Mouse (Mus musculus): Measurements from ENCODE around the gene Gm17304. TPM values are rescaled to one million over a fixed set of nuclear protein-coding genes. Genes with fewer than 3 reads are reported as not detected.

Gm17304 gene
- polyA plus RNA-seq (2015; fragmentation: Nextera tagmentation; extraction: Ambion mirVana) = not detected in 2 replicates

- 92% methylated on average over 4 of the region's 4 CpGs for WGBS
- ATAC-seq = no peak
These were observed at the start of gene Gm17304 for GRCm38 (mm10) chr5:106608798-106609197. Gm17304 (plus strand) TSS chr5:106609098.

GRCm38 (mm10) chr5:106560631-106561498 lies 48.0 kb upstream of the Gm17304 start:
- Histone ChIP-seq H3K4me1 (peaks cover 50% of the 10 kb centered on the region), H3K9me3 (replicated peaks) (no peaks in the 10 kb centered on the region), H3K27me3 (peaks cover 94% of the 10 kb centered on the region), H3K9ac (peak overlapping the region; percentile 9), H3K36me3 (ENCODE audit: poor library complexity, severe bottlenecking) (no peaks in the 10 kb centered on the region), H3K27ac (peak overlapping the region; percentile 63), H3K4me2 (peak overlapping the region; percentile 62), H3K4me3 (peak overlapping the region; percentile 28)
- peak; percentile 69 for ATAC-seq
- WGBS = 4% methylated on average over 40 of the region's 40 CpGs

More at GRCm38 (mm10) chr5:106608798-106609197, at the start of gene Gm17304:
- no peak within 1 kb of the TSS for H3K27ac ChIP-seq
- H3K36me3 ChIP-seq (ENCODE audit: poor library complexity, severe bottlenecking) = peaks cover 24% of the 10 kb centered on the region
- no peak within 1 kb of the TSS for H3K9ac ChIP-seq
- H3K9me3 ChIP-seq (replicated peaks) = no peaks in the 10 kb centered on the region
- no peak within 1 kb of the TSS for H3K4me3 ChIP-seq
- H3K4me2 ChIP-seq = no peak within 1 kb of the TSS
- H3K4me1 ChIP-seq = no peaks in the 10 kb centered on the region; the same call in 1 of the 2 replicates
- no peaks in the 10 kb centered on the region for H3K27me3 ChIP-seq

GRCm38 (mm10) chr5:106561499-106561822 lies 47.4 kb upstream of the Gm17304 start:
- H3K9me3 ChIP-seq (replicated peaks) = no peaks in the 10 kb centered on the region
- H3K4me1 ChIP-seq = peaks cover 55% of the 10 kb centered on the region
- H3K27me3 ChIP-seq = peaks cover 97% of the 10 kb centered on the region
- 15% methylated on average over 8 of the region's 8 CpGs for WGBS
- H3K36me3 ChIP-seq (ENCODE audit: poor library complexity, severe bottlenecking) = no peaks in the 10 kb centered on the region
- no peak for ATAC-seq
- H3K4me2 ChIP-seq = peak overlapping the region; percentile 62
- H3K9ac ChIP-seq = peak overlapping the region; percentile 9; the same call in 1 of the 2 replicates
- H3K27ac ChIP-seq = no peak overlapping the region
- H3K4me3 ChIP-seq = peak overlapping the region; percentile 28

GRCm38 (mm10) chr5:106566025-106566424 lies 42.9 kb upstream of the Gm17304 start:
- no peak overlapping the region for H3K27ac ChIP-seq
- WGBS = 13% methylated on average over 6 of the region's 6 CpGs
- H3K36me3 ChIP-seq (ENCODE audit: poor library complexity, severe bottlenecking) = no peaks in the 10 kb centered on the region
- H3K4me2 ChIP-seq = no peak overlapping the region
- peaks cover 22% of the 10 kb centered on the region for H3K4me1 ChIP-seq
- no peak overlapping the region for H3K9ac ChIP-seq
- H3K9me3 ChIP-seq (replicated peaks) = no peaks in the 10 kb centered on the region
- no peak for ATAC-seq
- peaks cover 98% of the 10 kb centered on the region for H3K27me3 ChIP-seq
- H3K4me3 ChIP-seq = no peak overlapping the region

- Histone ChIP-seq H3K4me3 (peak overlapping the region; percentile 55), H3K4me2 (peak overlapping the region; percentile 93), H3K27me3 (peaks cover 81% of the 10 kb centered on the region), H3K36me3 (ENCODE audit: poor library complexity, severe bottlenecking) (no peaks in the 10 kb centered on the region), H3K27ac (peak overlapping the region; percentile 48; the same call in 1 of the 2 replicates), H3K9ac (peak overlapping the region; percentile 70), H3K4me1 (peaks cover 32% of the 10 kb centered on the region), H3K9me3 (replicated peaks) (no peaks in the 10 kb centered on the region)
- ATAC-seq = peak; percentile 60; the same call in 1 of the 2 replicates
- WGBS = 6% methylated on average over 50 of the region's 55 CpGs
These were observed 34.9 kb upstream of the Gm17304 start for GRCm38 (mm10) chr5:106573742-106574559.

- Histone ChIP-seq H3K36me3 (ENCODE audit: poor library complexity, severe bottlenecking) (no peaks in the 10 kb centered on the region), H3K9me3 (replicated peaks) (no peaks in the 10 kb centered on the region), H3K27ac (peak overlapping the region; percentile 48; the same call in 1 of the 2 replicates), H3K4me1 (peaks cover 32% of the 10 kb centered on the region), H3K27me3 (peaks cover 81% of the 10 kb centered on the region), H3K4me2 (peak overlapping the region; percentile 93), H3K9ac (peak overlapping the region; percentile 70), H3K4me3 (peak overlapping the region; percentile 55)
- peak; percentile 79 for ATAC-seq
- under 1% methylated on average over 31 of the region's 45 CpGs for WGBS
These were observed 34.3 kb upstream of the Gm17304 start for GRCm38 (mm10) chr5:106574560-106574946.

GRCm38 (mm10) chr5:106575098-106575497 lies 33.8 kb upstream of the Gm17304 start:
- 19% methylated on average over 4 of the region's 4 CpGs for WGBS
- peaks cover 32% of the 10 kb centered on the region for H3K4me1 ChIP-seq
- peak overlapping the region; percentile 55; the same call in 1 of the 2 replicates for H3K4me3 ChIP-seq

GRCm38 (mm10) chr5:106577237-106577888 lies 31.5 kb upstream of the Gm17304 start:
- Histone ChIP-seq H3K27ac (peak overlapping the region; percentile 37; the same call in 1 of the 2 replicates), H3K9me3 (replicated peaks) (no peaks in the 10 kb centered on the region), H3K4me3 (no peak overlapping the region), H3K36me3 (ENCODE audit: poor library complexity, severe bottlenecking) (no peaks in the 10 kb centered on the region), H3K4me2 (0 out of 2 replicates have a peak overlapping the region, but pooled peaks have one; percentile 1), H3K9ac (no peak overlapping the region), H3K27me3 (peaks cover 85% of the 10 kb centered on the region), H3K4me1 (peaks cover 32% of the 10 kb centered on the region)
- ATAC-seq = peak; percentile 90
- 12% methylated on average over 9 of the region's 9 CpGs for WGBS

More at GRCm38 (mm10) chr5:106575098-106575497, 33.8 kb upstream of the Gm17304 start:
- Histone ChIP-seq H3K9me3 (replicated peaks) (no peaks in the 10 kb centered on the region), H3K27me3 (peaks cover 81% of the 10 kb centered on the region), H3K36me3 (ENCODE audit: poor library complexity, severe bottlenecking) (no peaks in the 10 kb centered on the region), H3K27ac (no peak overlapping the region), H3K9ac (no peak overlapping the region), H3K4me2 (peak overlapping the region; percentile 93)
- ATAC-seq = no peak

- no peak for ATAC-seq
- H3K27me3 ChIP-seq = peaks cover 74% of the 10 kb centered on the region
- H3K4me1 ChIP-seq = peaks cover 21% of the 10 kb centered on the region
- H3K4me2 ChIP-seq = no peak overlapping the region
- H3K36me3 ChIP-seq (ENCODE audit: poor library complexity, severe bottlenecking) = no peaks in the 10 kb centered on the region
- H3K9ac ChIP-seq = no peak overlapping the region
- WGBS = 87% methylated on average over 7 of the region's 7 CpGs
- H3K4me3 ChIP-seq = no peak overlapping the region
- H3K9me3 ChIP-seq (replicated peaks) = no peaks in the 10 kb centered on the region
- no peak overlapping the region for H3K27ac ChIP-seq
These were observed 28.0 kb upstream of the Gm17304 start for GRCm38 (mm10) chr5:106580943-106581342.

- Histone ChIP-seq H3K9ac (no peak overlapping the region), H3K27me3 (peaks cover 14% of the 10 kb centered on the region), H3K4me2 (no peak overlapping the region), H3K4me1 (no peaks in the 10 kb centered on the region), H3K4me3 (no peak overlapping the region), H3K9me3 (replicated peaks) (no peaks in the 10 kb centered on the region), H3K27ac (no peak overlapping the region), H3K36me3 (ENCODE audit: poor library complexity, severe bottlenecking) (peaks cover 25% of the 10 kb centered on the region)
- WGBS = 95% methylated on average over 9 of the region's 9 CpGs
- ATAC-seq = no peak
These were observed 19.9 kb upstream of the Gm17304 start for GRCm38 (mm10) chr5:106589006-106589405.

GRCm38 (mm10) chr5:106589670-106590069 lies 19.2 kb upstream of the Gm17304 start:
- WGBS = 94% methylated on average over 11 of the region's 11 CpGs
- peaks cover 8% of the 10 kb centered on the region for H3K27me3 ChIP-seq
- H3K9me3 ChIP-seq (replicated peaks) = no peaks in the 10 kb centered on the region
- H3K4me3 ChIP-seq = no peak overlapping the region
- no peak overlapping the region for H3K27ac ChIP-seq
- H3K36me3 ChIP-seq (ENCODE audit: poor library complexity, severe bottlenecking) = peaks cover 25% of the 10 kb centered on the region
- H3K9ac ChIP-seq = no peak overlapping the region
- no peak overlapping the region for H3K4me2 ChIP-seq
- no peaks in the 10 kb centered on the region for H3K4me1 ChIP-seq
- no peak for ATAC-seq

All from forebrain, embryonic 13.5 days (tissue).